Mouse (Mus musculus) stomach, embryonic 15.5 days (tissue): ENCODE data around the gene Meaf6. TPM values are rescaled to one million over a fixed set of nuclear protein-coding genes. Genes with fewer than 3 reads are reported as not detected.

Experiments
- ATAC-seq: fragments of 200-750 bp; cut with Nextera tagmentation; 2 replicates; pipeline ENCODE4 v1.8.0; 2017; ENCODE audit warnings: low read depth, moderate number of reproducible peaks, moderate TSS enrichment; ENCODE audit not compliant: insufficient read depth, low FRiP score
- H3K27ac ChIP-seq: fragments of 300-500 bp; sonication (generic); 2 replicates; pipeline ENCODE4 v1.5.1; 2015; ENCODE audit warnings: mild to moderate bottlenecking, inconsistent platforms
- H3K27me3 ChIP-seq: fragments of 300-500 bp; sonication (generic); replicated peaks from 2 replicates; pipeline ENCODE4 v1.6.1; 2015; ENCODE audit warnings: inconsistent platforms
- H3K36me3 ChIP-seq: fragments of 300-500 bp; sonication (generic); 2 replicates; pipeline ENCODE4 v1.6.1; 2015; ENCODE audit warnings: inconsistent platforms
- H3K4me1 ChIP-seq: fragments of 300-500 bp; sonication (generic); 2 replicates; pipeline ENCODE4 v1.6.1; 2015; ENCODE audit warnings: inconsistent platforms
- H3K4me2 ChIP-seq: fragments of 300-500 bp; sonication (generic); 2 replicates; pipeline ENCODE4 v1.6.1; 2015; ENCODE audit warnings: mild to moderate bottlenecking, inconsistent platforms
- H3K4me3 ChIP-seq: fragments of 300-500 bp; sonication (generic); replicated peaks from 2 replicates; pipeline ENCODE4 v1.5.1; 2015; ENCODE audit warnings: inconsistent platforms
- H3K9ac ChIP-seq: fragments of 300-500 bp; sonication (generic); 2 replicates; pipeline ENCODE4 v1.6.1; 2015; ENCODE audit warnings: inconsistent platforms
- H3K9me3 ChIP-seq: fragments of 300-500 bp; sonication (generic); 2 replicates; pipeline ENCODE4 v1.6.1; 2016; ENCODE audit warnings: inconsistent platforms
- WGBS: fragments of 180-500 bp; shearing (Covaris S2); methylation state at CpG from one replicate; pipeline ENCODE4 v1.1.7; 2015; 5-methylcytosine and 5-hydroxymethylcytosine counted together
- polyA plus RNA-seq: library from polyadenylated mRNA; unstranded; fragments of >200 nt; fragmentation: Nextera tagmentation; extraction: Ambion mirVana; gene quantifications from 2 replicates; pipeline ENCODE4 v1.2.1, GENCODE M21; 2015

Gene Meaf6
- polyA plus RNA-seq, 1 experiment from 2014 or later: 45.9 TPM

DNA sequence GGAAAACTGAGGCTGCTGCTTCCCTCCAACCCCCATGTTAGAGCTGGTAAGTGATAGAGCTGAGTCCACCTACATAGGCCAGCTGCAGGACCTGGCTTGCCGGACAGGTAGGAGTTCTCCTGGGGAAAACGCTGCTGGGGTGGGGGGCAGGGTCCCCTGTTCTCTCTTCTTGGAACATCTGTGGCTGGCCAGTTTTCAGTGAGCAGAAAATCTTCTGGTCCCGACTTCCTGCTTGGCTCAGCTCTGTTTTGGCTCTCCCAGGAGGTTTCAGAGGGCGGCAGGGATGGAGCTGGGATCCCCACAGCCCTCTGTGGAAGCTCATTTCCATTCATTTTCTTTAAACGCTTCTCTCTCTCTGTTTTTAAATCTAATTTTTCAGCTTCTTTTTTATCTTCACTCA is 64.5 kb downstream of the Meaf6 start:
- Histone ChIP-seq H3K4me2 (no peak overlapping the region), H3K36me3 (no peaks in the 10 kb centered on the region), H3K9ac (no peak overlapping the region), H3K4me3 (no peak overlapping the region), H3K9me3 (no peaks in the 10 kb centered on the region), H3K4me1 (no peaks in the 10 kb centered on the region), H3K27me3 (0 out of 2 replicates have a peak, but pooled peaks cover 3% of the 10 kb centered on the region), H3K27ac (no peak overlapping the region)
- ATAC-seq: no peak
- 49% methylated on average over 5 of the region's 5 CpGs for WGBS

DNA sequence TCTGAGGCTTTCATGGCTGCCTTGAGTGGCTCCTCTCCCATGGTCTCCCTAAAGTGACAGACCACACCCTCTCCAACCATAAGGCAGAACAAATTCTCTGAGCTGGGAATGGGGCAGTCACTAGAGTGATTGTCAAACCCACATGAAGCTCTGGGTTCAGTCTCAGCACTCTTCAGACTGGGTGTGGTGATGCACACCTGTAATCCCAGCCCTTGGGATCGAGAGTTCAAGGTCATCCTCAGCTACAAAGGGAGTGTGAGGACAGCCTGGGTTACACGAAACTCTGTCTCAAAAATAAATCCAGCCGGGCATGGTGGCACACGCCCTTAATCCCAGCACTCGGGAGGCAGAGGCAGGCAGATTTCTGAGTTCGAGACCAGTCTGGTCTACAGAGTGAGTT is 67.5 kb downstream of the Meaf6 start:
- Histone ChIP-seq H3K36me3 (no peaks in the 10 kb centered on the region), H3K9me3 (no peaks in the 10 kb centered on the region), H3K4me2 (no peak overlapping the region), H3K4me3 (no peak overlapping the region), H3K4me1 (no peaks in the 10 kb centered on the region), H3K9ac (no peak overlapping the region), H3K27me3 (0 out of 2 replicates have a peak, but pooled peaks cover 3% of the 10 kb centered on the region), H3K27ac (no peak overlapping the region)
- 86% methylated on average over 6 of the region's 6 CpGs for WGBS
- no peak for ATAC-seq

DNA sequence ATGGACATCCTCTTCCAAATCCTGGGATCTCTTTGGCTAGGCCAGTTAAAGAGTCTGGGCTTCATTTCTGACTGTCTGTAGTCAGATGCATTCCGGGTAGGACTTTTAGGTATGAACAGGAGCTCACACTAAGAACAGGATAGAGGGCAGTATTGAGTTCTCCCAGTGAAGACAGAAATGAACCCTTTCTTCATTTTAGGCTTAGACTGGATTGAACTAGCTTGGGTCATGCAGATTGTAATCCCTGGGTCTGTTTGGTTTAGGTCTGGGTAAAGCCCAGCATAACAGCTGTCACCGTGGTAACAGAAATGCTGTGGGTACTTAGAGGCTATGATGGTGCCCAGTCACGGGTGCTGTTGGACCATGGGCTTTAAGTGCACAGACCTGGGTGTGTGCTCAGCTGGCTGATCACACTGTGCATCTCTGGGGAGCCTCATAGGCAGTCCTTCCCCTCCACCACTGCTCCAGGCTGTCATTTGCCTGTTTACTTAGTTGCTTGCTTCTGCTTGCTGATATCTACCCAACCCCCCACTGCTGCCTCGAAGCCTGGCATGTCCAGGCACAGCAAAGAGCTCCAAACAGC is 68.8 kb downstream of the Meaf6 start:
- Histone ChIP-seq H3K36me3 (no peaks in the 10 kb centered on the region), H3K27me3 (0 out of 2 replicates have a peak, but pooled peaks cover 3% of the 10 kb centered on the region), H3K9me3 (no peaks in the 10 kb centered on the region), H3K27ac (no peak overlapping the region), H3K9ac (no peak overlapping the region), H3K4me3 (no peak overlapping the region), H3K4me2 (no peak overlapping the region), H3K4me1 (no peaks in the 10 kb centered on the region)
- ATAC-seq: no peak
- WGBS: 56% methylated on average over 4 of the region's 4 CpGs

- Histone ChIP-seq H3K36me3 (no peaks in the 10 kb centered on the region), H3K4me3 (no peak overlapping the region), H3K27ac (no peak overlapping the region), H3K4me1 (no peaks in the 10 kb centered on the region), H3K9ac (no peak overlapping the region), H3K4me2 (no peak overlapping the region), H3K27me3 (no peaks in the 10 kb centered on the region), H3K9me3 (no peaks in the 10 kb centered on the region)
- ATAC-seq: no peak
- WGBS: 83% methylated on average over 5 of the region's 5 CpGs
These were observed 70.7 kb downstream of the Meaf6 start for GRCm38 (mm10) chr4:125155646-125156045.

DNA sequence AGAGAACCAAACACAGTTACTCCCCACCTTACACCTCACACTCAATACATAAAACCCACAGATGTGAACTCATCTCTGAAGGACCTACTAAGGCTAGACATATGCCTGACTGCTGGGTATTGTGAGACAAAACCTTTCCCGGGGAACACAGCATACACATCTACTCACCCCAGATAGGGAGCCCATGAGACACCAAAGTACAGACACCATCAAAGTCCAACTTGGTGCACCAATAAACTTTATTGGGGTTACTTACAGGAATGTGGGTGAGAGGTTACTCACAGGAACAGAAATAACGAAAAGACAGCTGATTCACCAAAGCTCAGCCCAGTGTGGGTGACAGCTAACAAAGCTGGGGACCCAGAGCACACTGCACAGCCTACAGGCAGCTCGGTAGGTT is 72.4 kb downstream of the Meaf6 start:
- no peak for ATAC-seq
- 67% methylated on average over 3 of the region's 3 CpGs for WGBS
- H3K4me3 ChIP-seq: no peak overlapping the region
- H3K9me3 ChIP-seq: no peaks in the 10 kb centered on the region
- no peak overlapping the region for H3K9ac ChIP-seq
- no peaks in the 10 kb centered on the region for H3K36me3 ChIP-seq
- H3K4me1 ChIP-seq: no peaks in the 10 kb centered on the region
- no peak overlapping the region for H3K4me2 ChIP-seq
- H3K27ac ChIP-seq: no peak overlapping the region
- H3K27me3 ChIP-seq: no peaks in the 10 kb centered on the region

DNA sequence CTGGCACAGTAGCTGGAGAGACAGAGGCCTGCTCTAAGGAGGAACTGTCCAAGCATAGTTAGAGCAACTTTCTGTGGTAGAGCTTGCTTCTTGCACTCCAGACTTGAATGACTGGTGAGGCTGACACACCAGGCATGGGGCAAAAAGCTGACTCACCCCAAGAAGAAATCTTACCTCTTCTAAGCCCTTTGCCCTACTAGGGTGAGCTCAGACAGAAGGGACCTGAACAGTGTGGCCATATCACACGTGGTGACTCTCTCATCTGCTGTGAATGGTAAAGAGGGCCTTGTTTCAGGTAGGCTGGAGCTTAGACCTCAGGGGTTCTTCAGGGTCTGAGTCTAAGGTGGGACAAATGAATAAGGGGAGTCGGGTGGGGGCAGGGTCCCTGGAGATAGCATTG is 73.1 kb downstream of the Meaf6 start:
- Histone ChIP-seq H3K4me1 (no peaks in the 10 kb centered on the region), H3K9me3 (no peaks in the 10 kb centered on the region), H3K27me3 (no peaks in the 10 kb centered on the region), H3K36me3 (no peaks in the 10 kb centered on the region), H3K27ac (no peak overlapping the region), H3K4me2 (no peak overlapping the region), H3K9ac (no peak overlapping the region), H3K4me3 (no peak overlapping the region)
- 62% methylated on average over 2 of the region's 2 CpGs for WGBS
- no peak for ATAC-seq

GRCm38 (mm10) chr4:125158581-125159317 is 73.8 kb downstream of the Meaf6 start:
- ATAC-seq: no peak
- Histone ChIP-seq H3K36me3 (no peaks in the 10 kb centered on the region), H3K27me3 (no peaks in the 10 kb centered on the region), H3K4me1 (no peaks in the 10 kb centered on the region), H3K4me2 (no peak overlapping the region), H3K9ac (no peak overlapping the region), H3K4me3 (no peak overlapping the region), H3K9me3 (no peaks in the 10 kb centered on the region), H3K27ac (no peak overlapping the region)
- 53% methylated on average over 20 of the region's 20 CpGs for WGBS

- 6% methylated on average over 19 of the region's 19 CpGs for WGBS
- Histone ChIP-seq H3K4me3 (no peak overlapping the region), H3K4me2 (peak overlapping the region; percentile 43), H3K27ac (no peak overlapping the region), H3K9ac (no peak overlapping the region), H3K36me3 (no peaks in the 10 kb centered on the region), H3K9me3 (no peaks in the 10 kb centered on the region), H3K27me3 (no peaks in the 10 kb centered on the region), H3K4me1 (no peaks in the 10 kb centered on the region)
- ATAC-seq: no peak
These were observed 75.5 kb downstream of the Meaf6 start for GRCm38 (mm10) chr4:125160320-125160950.

DNA sequence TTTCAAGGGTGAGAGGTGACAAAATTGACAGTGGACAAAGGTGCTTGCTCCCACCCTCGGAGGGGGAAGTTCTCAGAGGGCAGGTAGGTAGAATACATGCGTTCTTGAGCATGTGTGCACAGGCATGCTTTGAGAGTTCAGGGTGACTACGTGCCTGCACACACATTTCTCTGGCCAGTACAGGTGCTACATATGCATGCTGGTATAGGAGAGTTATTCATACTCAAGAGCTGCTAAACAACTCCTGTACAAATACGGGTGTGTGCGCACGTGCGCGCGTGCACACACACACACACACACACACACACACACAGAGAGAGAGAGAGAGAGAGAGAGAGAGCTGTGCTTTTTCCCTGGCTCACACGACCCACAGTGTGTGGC is 76.0 kb downstream of the Meaf6 start:
- peak overlapping the region; percentile 43 for H3K4me2 ChIP-seq
- ATAC-seq: peak; percentile 40; the same call in 1 of the 2 replicates
- no peak overlapping the region for H3K4me3 ChIP-seq
- no peaks in the 10 kb centered on the region for H3K27me3 ChIP-seq
- no peak overlapping the region for H3K9ac ChIP-seq
- no peaks in the 10 kb centered on the region for H3K36me3 ChIP-seq
- WGBS: 57% methylated on average over 10 of the region's 10 CpGs
- H3K9me3 ChIP-seq: no peaks in the 10 kb centered on the region
- H3K27ac ChIP-seq: no peak overlapping the region
- no peaks in the 10 kb centered on the region for H3K4me1 ChIP-seq

DNA sequence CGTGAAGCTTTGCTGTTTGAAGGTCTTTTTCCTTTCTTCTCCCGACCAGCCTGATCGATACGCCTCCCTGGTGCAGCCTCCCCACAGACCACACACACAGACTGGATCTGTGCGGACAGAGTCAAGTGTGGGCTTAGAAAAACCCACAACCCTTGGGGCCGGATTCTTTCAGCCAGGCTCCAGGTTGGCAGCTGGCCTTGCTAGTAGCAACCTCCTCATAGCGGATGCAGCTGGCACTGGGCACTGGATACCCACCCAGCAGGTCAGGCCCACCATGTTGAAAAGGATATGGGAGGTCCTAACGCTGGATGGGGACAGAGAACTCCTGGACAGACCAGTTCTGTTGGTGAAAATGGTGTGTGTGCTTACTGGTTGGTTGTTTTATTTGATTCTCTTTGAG is 76.5 kb downstream of the Meaf6 start:
- ATAC-seq: no peak
- H3K27me3 ChIP-seq: no peaks in the 10 kb centered on the region
- no peak overlapping the region for H3K4me3 ChIP-seq
- no peaks in the 10 kb centered on the region for H3K36me3 ChIP-seq
- WGBS: 52% methylated on average over 8 of the region's 8 CpGs
- no peak overlapping the region for H3K4me2 ChIP-seq
- H3K27ac ChIP-seq: no peak overlapping the region
- no peaks in the 10 kb centered on the region for H3K4me1 ChIP-seq
- H3K9me3 ChIP-seq: no peaks in the 10 kb centered on the region
- H3K9ac ChIP-seq: no peak overlapping the region

DNA sequence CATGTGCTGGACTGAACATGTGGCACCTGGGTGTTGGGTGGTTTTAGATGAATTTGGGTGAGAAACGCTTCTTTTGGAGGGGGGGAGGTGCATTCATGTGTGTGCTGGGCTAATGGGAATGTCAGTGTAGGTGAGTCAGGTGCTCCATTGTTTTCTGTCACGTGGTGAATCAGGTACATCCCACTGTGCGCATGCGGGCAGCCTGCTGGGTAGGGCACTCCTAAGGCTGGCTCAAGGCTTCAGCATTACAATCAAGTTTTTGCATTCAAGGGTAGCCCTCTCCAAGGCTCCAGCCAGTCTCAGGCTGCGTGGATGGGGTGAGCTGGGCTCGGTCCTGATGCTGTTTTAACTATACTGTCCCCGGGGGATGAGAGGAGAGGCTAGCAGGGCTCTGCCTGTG is 77.8 kb downstream of the Meaf6 start:
- H3K9me3 ChIP-seq: no peaks in the 10 kb centered on the region
- WGBS: 62% methylated on average over 7 of the region's 7 CpGs
- H3K4me2 ChIP-seq: no peak overlapping the region
- H3K4me1 ChIP-seq: no peaks in the 10 kb centered on the region
- no peak overlapping the region for H3K9ac ChIP-seq
- no peak overlapping the region for H3K4me3 ChIP-seq
- no peaks in the 10 kb centered on the region for H3K36me3 ChIP-seq
- no peaks in the 10 kb centered on the region for H3K27me3 ChIP-seq
- no peak for ATAC-seq
- H3K27ac ChIP-seq: no peak overlapping the region
